Mouse (Mus musculus): ENCODE data around the gene Tigd3. TPM values are rescaled to one million over a fixed set of nuclear protein-coding genes. Genes with fewer than 3 reads are reported as not detected.

Gene Tigd3
- total RNA-seq (2014; fragmentation: Nextera tagmentation) (0.90 and 2.1 TPM in 2 replicates), total RNA-seq (2017) (2.0 and 2.4 TPM in 2 replicates), polyA plus RNA-seq (2012) (0.70 and 1.0 TPM in 2 replicates)

DNA sequence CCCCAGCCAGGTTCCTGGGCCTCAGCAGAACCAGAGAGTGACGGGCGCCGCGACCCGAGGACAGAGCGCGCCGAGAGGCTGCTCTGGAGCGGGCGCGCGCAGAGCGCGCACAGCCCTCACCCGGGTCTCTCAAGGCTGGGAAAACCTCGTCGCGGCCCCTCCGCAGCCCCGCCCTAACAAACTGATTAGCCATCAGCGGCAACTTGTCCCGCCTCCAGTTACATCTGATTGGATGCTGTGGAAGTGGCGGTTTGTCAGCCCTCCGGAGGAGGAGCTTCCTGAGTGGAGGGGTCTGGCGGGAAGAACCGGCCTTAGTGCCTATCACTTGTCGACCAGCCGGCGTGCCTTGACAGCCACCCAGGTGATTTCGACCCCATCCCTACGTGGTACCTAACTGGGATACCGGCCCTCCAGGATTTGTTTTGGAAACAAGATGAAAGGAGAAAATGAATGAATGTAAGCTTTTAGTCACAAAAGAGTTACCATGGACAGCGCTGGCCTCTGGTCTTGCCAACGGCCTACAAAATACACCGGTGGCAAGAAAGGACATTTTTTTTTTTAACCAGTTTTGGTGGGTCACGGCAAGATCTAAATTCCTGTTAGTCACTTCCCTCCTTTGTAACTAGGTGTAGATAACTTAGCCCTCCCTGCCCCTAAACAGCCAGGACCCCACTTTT is at the start of gene Tigd3:
Tigd3 (minus strand) TSS at position 148 of the 677 bp plus-strand sequence.
- H3K4me1 ChIP-seq (ENCODE audit: insufficient read depth, low read depth, low read length), result peaks cover 32% of the 10 kb centered on the region
- TF ChIP-seq TAL1 (conservative IDR thresholded peaks at IDR 0.05; ENCODE audit: low read depth, low read length) (no peak), GATA2 (IDR thresholded peaks at IDR 0.05; ENCODE audit: borderline replicate concordance, low read depth, low read length) (no peak), POLR2AphosphoS5 (IDR thresholded peaks at IDR 0.05; ENCODE audit: insufficient replicate concordance, low read depth, low read length) (no peak), GATA1 (IDR thresholded peaks at IDR 0.05; ENCODE audit: borderline replicate concordance, low read length) (no peak), CTCF (IDR thresholded peaks at IDR 0.05; ENCODE audit: low read depth, low read length) (no peak)
- DNase-seq (ENCODE audit: low spot score), result peak; percentile 93
- peaks cover 3% of the 10 kb centered on the region; the same call in 1 of the 2 replicates for H3K27me3 ChIP-seq (ENCODE audit: insufficient read depth, low read length)
- H3K36me3 ChIP-seq (replicated peaks), result peaks cover 63% of the 10 kb centered on the region
- peak within 1 kb of the TSS; percentile 71 for H3K4me3 ChIP-seq (ENCODE audit: low read depth, low read length)
- H3K9me3 ChIP-seq (replicated peaks), result no peaks in the 10 kb centered on the region
- ATAC-seq (ENCODE audit: extremely low read depth, insufficient number of reproducible peaks, low FRiP score, poor library complexity, severe bottlenecking), result peak; percentile 94

DNA sequence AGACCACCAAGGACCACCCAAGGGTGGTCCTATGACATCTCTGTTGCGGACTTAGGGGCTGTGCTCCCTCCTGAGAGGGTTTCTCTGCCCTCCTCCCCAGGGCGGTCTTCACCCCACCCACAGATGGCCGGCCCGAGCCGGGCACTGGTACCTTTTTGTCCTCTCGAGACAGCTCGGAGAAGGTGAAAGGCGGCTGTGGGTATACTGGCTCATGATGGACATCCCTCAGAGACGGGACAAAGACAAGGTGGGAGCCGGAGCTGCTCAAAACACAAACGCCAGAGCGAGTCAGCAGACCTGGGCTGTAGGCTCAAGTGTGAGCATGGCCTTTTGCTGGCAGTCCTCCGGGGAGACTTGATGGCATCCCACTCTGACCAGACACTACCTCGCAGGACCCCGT is 49.5 kb upstream of the Tigd3 start:
- DNase-seq (ENCODE audit: low spot score) (no peak), ATAC-seq (ENCODE audit: extremely low read depth, insufficient number of reproducible peaks, low FRiP score, poor library complexity, severe bottlenecking) (no peak)
- no peak overlapping the region for H3K4me3 ChIP-seq (ENCODE audit: low read depth, low read length)
- TF ChIP-seq GATA1 (IDR thresholded peaks at IDR 0.05; ENCODE audit: borderline replicate concordance, low read length), result no peak
- no peaks in the 10 kb centered on the region for H3K9me3 ChIP-seq (replicated peaks)
- peaks cover 96% of the 10 kb centered on the region for H3K36me3 ChIP-seq (replicated peaks)
- no peaks in the 10 kb centered on the region for H3K27me3 ChIP-seq (ENCODE audit: insufficient read depth, low read length)
- peaks cover 24% of the 10 kb centered on the region for H3K4me1 ChIP-seq (ENCODE audit: insufficient read depth, low read depth, low read length)

DNA sequence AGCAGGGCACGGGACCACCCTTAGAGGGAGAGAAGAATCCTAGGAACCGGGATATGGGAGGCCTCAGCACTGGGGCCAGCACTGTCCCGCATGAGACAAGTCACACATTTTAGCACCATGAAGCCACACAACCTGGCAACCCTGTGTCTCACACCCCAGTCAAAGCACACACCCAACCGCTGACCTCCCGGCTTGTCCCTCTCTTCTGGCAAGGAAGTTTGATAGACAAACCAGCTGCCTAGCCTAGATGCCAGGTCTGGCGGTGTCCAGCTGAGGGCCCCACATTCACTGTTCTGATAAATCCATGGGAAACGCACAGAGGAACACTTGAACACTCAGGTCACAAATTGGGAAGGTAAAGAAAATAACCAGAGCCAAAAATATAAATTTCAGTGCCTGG is 48.6 kb upstream of the Tigd3 start:
- peaks cover 31% of the 10 kb centered on the region for H3K4me1 ChIP-seq (ENCODE audit: insufficient read depth, low read depth, low read length)
- H3K27me3 ChIP-seq (ENCODE audit: insufficient read depth, low read length), result no peaks in the 10 kb centered on the region; the same call in 1 of the 2 replicates
- no peaks in the 10 kb centered on the region for H3K9me3 ChIP-seq (replicated peaks)
- H3K4me3 ChIP-seq (ENCODE audit: low read depth, low read length), result no peak overlapping the region
- H3K36me3 ChIP-seq (replicated peaks), result peaks cover 96% of the 10 kb centered on the region
- ATAC-seq (ENCODE audit: extremely low read depth, insufficient number of reproducible peaks, low FRiP score, poor library complexity, severe bottlenecking), result no peak
- TF ChIP-seq CTCF (IDR thresholded peaks at IDR 0.05; ENCODE audit: low read depth, low read length) (no peak), GATA2 (IDR thresholded peaks at IDR 0.05; ENCODE audit: borderline replicate concordance, low read depth, low read length) (no peak), POLR2AphosphoS5 (IDR thresholded peaks at IDR 0.05; ENCODE audit: insufficient replicate concordance, low read depth, low read length) (no peak), TAL1 (conservative IDR thresholded peaks at IDR 0.05; ENCODE audit: low read depth, low read length) (no peak), GATA1 (IDR thresholded peaks at IDR 0.05; ENCODE audit: borderline replicate concordance, low read length) (no peak)
- no peak for DNase-seq (ENCODE audit: low spot score)

DNA sequence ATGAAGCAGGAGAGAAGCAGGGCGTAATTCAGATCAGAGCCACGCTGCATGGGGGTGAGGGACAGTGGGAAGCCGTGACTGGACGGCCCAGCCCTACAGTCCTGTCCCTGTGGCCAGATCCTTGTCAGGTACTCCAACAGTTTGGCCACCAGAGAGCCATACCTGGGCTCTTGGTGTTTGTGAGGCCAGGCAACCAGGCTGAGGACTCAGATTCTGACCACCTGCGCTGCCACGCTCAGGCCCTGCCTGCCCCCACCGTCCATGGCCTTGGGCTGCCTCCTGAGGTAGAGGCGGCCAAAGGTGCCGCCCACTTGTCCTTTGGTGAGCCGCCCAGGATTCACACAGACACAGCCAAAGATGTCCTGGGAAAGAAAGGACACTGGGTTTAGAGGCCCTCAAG is 46.7 kb upstream of the Tigd3 start:
- no peak for ATAC-seq (ENCODE audit: extremely low read depth, insufficient number of reproducible peaks, low FRiP score, poor library complexity, severe bottlenecking)
- H3K27me3 ChIP-seq (ENCODE audit: insufficient read depth, low read length), result no peaks in the 10 kb centered on the region; the same call in 1 of the 2 replicates
- no peaks in the 10 kb centered on the region for H3K9me3 ChIP-seq (replicated peaks)
- no peak overlapping the region for H3K4me3 ChIP-seq (ENCODE audit: low read depth, low read length)
- no peak for DNase-seq (ENCODE audit: low spot score)
- TF ChIP-seq GATA2 (IDR thresholded peaks at IDR 0.05; ENCODE audit: borderline replicate concordance, low read depth, low read length) (no peak), POLR2AphosphoS5 (IDR thresholded peaks at IDR 0.05; ENCODE audit: insufficient replicate concordance, low read depth, low read length) (no peak), CTCF (IDR thresholded peaks at IDR 0.05; ENCODE audit: low read depth, low read length) (no peak), TAL1 (conservative IDR thresholded peaks at IDR 0.05; ENCODE audit: low read depth, low read length) (no peak), GATA1 (IDR thresholded peaks at IDR 0.05; ENCODE audit: borderline replicate concordance, low read length) (no peak)
- peaks cover 28% of the 10 kb centered on the region for H3K4me1 ChIP-seq (ENCODE audit: insufficient read depth, low read depth, low read length)
- peaks cover 82% of the 10 kb centered on the region for H3K36me3 ChIP-seq (replicated peaks)

DNA sequence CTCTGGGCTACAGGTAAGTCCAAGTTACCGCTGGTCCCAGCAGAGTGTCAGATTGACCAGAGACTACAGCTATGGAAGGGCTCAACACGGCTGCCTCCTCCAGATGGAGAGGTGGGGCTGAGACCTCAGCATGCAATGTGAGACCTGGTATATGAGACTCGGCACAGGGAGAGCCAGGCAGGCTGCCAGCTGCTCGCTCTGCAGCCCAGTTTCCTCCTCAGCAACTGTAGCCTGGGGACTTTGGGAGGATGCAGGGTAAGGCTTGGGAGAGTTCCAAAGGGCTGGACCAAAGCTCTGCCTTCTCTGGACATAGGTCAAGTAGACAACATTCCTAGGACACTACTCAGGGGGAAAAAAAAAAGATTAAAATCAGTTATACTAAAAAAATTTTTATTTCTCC is 46.2 kb upstream of the Tigd3 start:
- no peak for ATAC-seq (ENCODE audit: extremely low read depth, insufficient number of reproducible peaks, low FRiP score, poor library complexity, severe bottlenecking)
- Histone ChIP-seq H3K4me3 (ENCODE audit: low read depth, low read length) (no peak overlapping the region), H3K36me3 (replicated peaks) (peaks cover 77% of the 10 kb centered on the region), H3K27me3 (ENCODE audit: insufficient read depth, low read length) (peaks cover 4% of the 10 kb centered on the region), H3K9me3 (replicated peaks) (no peaks in the 10 kb centered on the region), H3K4me1 (ENCODE audit: insufficient read depth, low read depth, low read length) (peaks cover 26% of the 10 kb centered on the region)
- no peak for DNase-seq (ENCODE audit: low spot score)
- TF ChIP-seq TAL1 (conservative IDR thresholded peaks at IDR 0.05; ENCODE audit: low read depth, low read length) (no peak), CTCF (IDR thresholded peaks at IDR 0.05; ENCODE audit: low read depth, low read length) (no peak), GATA2 (IDR thresholded peaks at IDR 0.05; ENCODE audit: borderline replicate concordance, low read depth, low read length) (no peak), GATA1 (IDR thresholded peaks at IDR 0.05; ENCODE audit: borderline replicate concordance, low read length) (no peak), POLR2AphosphoS5 (IDR thresholded peaks at IDR 0.05; ENCODE audit: insufficient replicate concordance, low read depth, low read length) (no peak)

DNA sequence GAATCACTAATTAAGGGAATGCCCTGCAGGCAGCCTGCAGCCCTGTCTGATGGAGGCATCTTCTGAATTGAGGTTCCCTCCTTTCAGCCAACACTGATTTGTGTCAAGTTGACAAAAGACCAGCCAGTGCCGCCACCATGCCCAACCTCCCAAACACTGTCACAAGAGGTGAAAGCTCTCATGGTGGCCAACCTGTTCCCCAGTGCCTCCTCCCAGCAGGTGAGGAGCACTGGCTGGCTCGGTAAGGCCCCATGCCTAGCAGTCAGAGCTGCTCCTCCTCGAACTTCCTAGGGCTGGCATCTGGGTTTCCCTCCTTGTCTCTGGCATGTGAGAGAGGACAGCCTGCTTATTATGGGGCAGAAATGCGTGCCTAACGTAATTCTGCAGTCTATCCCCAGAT is 45.8 kb upstream of the Tigd3 start:
- DNase-seq (ENCODE audit: low spot score) (no peak), ATAC-seq (ENCODE audit: extremely low read depth, insufficient number of reproducible peaks, low FRiP score, poor library complexity, severe bottlenecking) (no peak)
- Histone ChIP-seq H3K36me3 (replicated peaks) (peaks cover 72% of the 10 kb centered on the region), H3K4me3 (ENCODE audit: low read depth, low read length) (no peak overlapping the region), H3K4me1 (ENCODE audit: insufficient read depth, low read depth, low read length) (peaks cover 26% of the 10 kb centered on the region), H3K27me3 (ENCODE audit: insufficient read depth, low read length) (peaks cover 8% of the 10 kb centered on the region), H3K9me3 (replicated peaks) (no peaks in the 10 kb centered on the region)
- TF ChIP-seq GATA2 (IDR thresholded peaks at IDR 0.05; ENCODE audit: borderline replicate concordance, low read depth, low read length) (no peak), GATA1 (IDR thresholded peaks at IDR 0.05; ENCODE audit: borderline replicate concordance, low read length) (no peak), CTCF (IDR thresholded peaks at IDR 0.05; ENCODE audit: low read depth, low read length) (no peak), TAL1 (conservative IDR thresholded peaks at IDR 0.05; ENCODE audit: low read depth, low read length) (no peak), POLR2AphosphoS5 (IDR thresholded peaks at IDR 0.05; ENCODE audit: insufficient replicate concordance, low read depth, low read length) (no peak)
